Mouse (Mus musculus): ENCODE data around the gene Uts2. TPM values are rescaled to one million over a fixed set of nuclear protein-coding genes. Genes with fewer than 3 reads are reported as not detected.
A peak's percentile ranks its signal among the peaks of the same experiment; 100 is the strongest.
"Not testable (repeated sequence)": the region's sequence is repeated elsewhere in the genome, so short reads cannot be mapped to it uniquely, and the experiment has no call there.

Gene Uts2
- total RNA-seq, 2 experiments from 2014 or later, result not detected

- no peak for DNase-seq
These were observed 19.0 kb downstream of the Uts2 start for GRCm38 (mm10) chr4:151015946-151016345.

GRCm38 (mm10) chr4:151017356-151017755 is 20.5 kb downstream of the Uts2 start:
- not testable (repeated sequence) for DNase-seq

- no peak for DNase-seq
These were observed 27.3 kb downstream of the Uts2 start for GRCm38 (mm10) chr4:151024152-151024551.

GRCm38 (mm10) chr4:151027001-151027400 is 30.1 kb downstream of the Uts2 start:
- no peak for DNase-seq

GRCm38 (mm10) chr4:151036521-151036920 is 39.6 kb downstream of the Uts2 start:
- no peak for DNase-seq

- no peak for DNase-seq
These were observed 40.9 kb downstream of the Uts2 start for GRCm38 (mm10) chr4:151037800-151038199.

- no peak for DNase-seq
These were observed 44.6 kb downstream of the Uts2 start for GRCm38 (mm10) chr4:151041506-151041905.

- peak; percentile 29 for DNase-seq
These were observed 46.4 kb downstream of the Uts2 start for GRCm38 (mm10) chr4:151043281-151043680.

GRCm38 (mm10) chr4:151044037-151044943 is 47.4 kb downstream of the Uts2 start, which contains the start of gene Per3:
Gene Per3 (minus strand): TSS chr4:151044665.
- peak; percentile 99 for DNase-seq

GRCm38 (mm10) chr4:151044944-151045570 is 48.2 kb downstream of the Uts2 start:
- no peak for DNase-seq

GRCm38 (mm10) chr4:151046524-151046923 is 49.6 kb downstream of the Uts2 start:
- DNase-seq, result no peak

- DNase-seq, result no peak
These were observed 54.3 kb downstream of the Uts2 start for GRCm38 (mm10) chr4:151051162-151051561.

Other genes starting within 250 kb of the Uts2 start
- gene Errfi1, start 143.2 kb upstream of the Uts2 start, total RNA-seq (2021), result 10 to 100 TPM; 16.0 to 17.9 TPM
- gene Park7, start 82.7 kb upstream of the Uts2 start, total RNA-seq (2021), result 100 to 1,000 TPM; 669 to 811 TPM
- under 1 TPM in 1 of 2 experiments, not detected in 1; 0.18 TPM for gene Tnfrsf9, start 82.5 kb upstream of the Uts2 start, total RNA-seq (2021)
- 10 to 100 TPM in 1 of 2 experiments, 1 to 10 TPM in 1; 3.8 to 16.2 TPM for gene Per3, start 47.6 kb downstream of the Uts2 start, total RNA-seq (2021)
- 10 to 100 TPM; 49.0 to 54.0 TPM for gene Vamp3, start 60.9 kb downstream of the Uts2 start, total RNA-seq (2021)
- not detected for gene Gm13090, start 92.5 kb downstream of the Uts2 start, total RNA-seq (2021)